Mouse (Mus musculus) midbrain, embryonic 15.5 days (tissue): ENCODE data around the gene 1700019N19Rik. TPM values are rescaled to one million over a fixed set of nuclear protein-coding genes. Genes with fewer than 3 reads are reported as not detected.

ENCODE experiments used
- ATAC-seq: fragments of 200-750 bp; cut with Nextera tagmentation; replicated peaks from 2 replicates; pipeline ENCODE4 v1.8.0; 2017; ENCODE audit warnings: moderate TSS enrichment
- H3K27ac ChIP-seq: fragments of 300-500 bp; sonication (generic); 2 replicates; pipeline ENCODE4 v1.5.1; 2015; ENCODE audit warnings: mild to moderate bottlenecking, inconsistent platforms
- H3K27me3 ChIP-seq: fragments of 300-500 bp; sonication (generic); replicated peaks from 2 replicates; pipeline ENCODE4 v1.6.1; 2015; ENCODE audit warnings: inconsistent platforms
- H3K36me3 ChIP-seq: fragments of 300-500 bp; sonication (generic); replicated peaks from 2 replicates; pipeline ENCODE4 v1.6.1; 2015; ENCODE audit warnings: inconsistent platforms
- H3K4me1 ChIP-seq: fragments of 300-500 bp; sonication (generic); 2 replicates; pipeline ENCODE4 v1.6.1; 2015; ENCODE audit warnings: inconsistent platforms
- H3K4me2 ChIP-seq: fragments of 300-500 bp; sonication (generic); 2 replicates; pipeline ENCODE4 v1.6.1; 2015; ENCODE audit warnings: inconsistent platforms, mild to moderate bottlenecking, moderate library complexity
- H3K4me3 ChIP-seq: fragments of 300-500 bp; sonication (generic); 2 replicates; pipeline ENCODE4 v1.5.1; 2015; ENCODE audit warnings: mild to moderate bottlenecking, inconsistent platforms
- H3K9ac ChIP-seq: fragments of 300-500 bp; sonication (generic); 2 replicates; pipeline ENCODE4 v1.6.1; 2015; ENCODE audit warnings: mild to moderate bottlenecking, inconsistent platforms
- H3K9me3 ChIP-seq: fragments of 300-500 bp; sonication (generic); 2 replicates; pipeline ENCODE4 v1.6.1; 2016; ENCODE audit warnings: inconsistent platforms
- WGBS: fragments of 180-500 bp; shearing (Covaris S2); methylation state at CpG from one replicate; pipeline ENCODE4 v1.1.7; 2015; ENCODE audit warnings: mixed read lengths; 5-methylcytosine and 5-hydroxymethylcytosine counted together
- polyA plus RNA-seq: library from polyadenylated mRNA; unstranded; fragments of >200 nt; fragmentation: Nextera tagmentation; extraction: Ambion mirVana; gene quantifications from 2 replicates; pipeline ENCODE4 v1.2.1, GENCODE M21; 2015

1700019N19Rik gene
- polyA plus RNA-seq, 1 experiment from 2014 or later: not detected

GRCm38 (mm10) chr19:58795114-58795669 lies 931 bp upstream of the 1700019N19Rik start:
- Histone ChIP-seq H3K9me3 (no peaks in the 10 kb centered on the region), H3K4me3 (no peak overlapping the region), H3K4me1 (peaks cover 6% of the 10 kb centered on the region; the same call in 1 of the 2 replicates), H3K4me2 (no peak overlapping the region), H3K36me3 (peaks cover 15% of the 10 kb centered on the region), H3K27ac (peak overlapping the region; percentile 32; the same call in 1 of the 2 replicates), H3K27me3 (no peaks in the 10 kb centered on the region), H3K9ac (no peak overlapping the region)
- peak; percentile 90 for ATAC-seq
- WGBS: 67% methylated on average over 12 of the region's 12 CpGs

- no peaks in the 10 kb centered on the region for H3K27me3 ChIP-seq
- H3K9me3 ChIP-seq: no peaks in the 10 kb centered on the region
- WGBS: 69% methylated on average over 11 of the region's 11 CpGs
- H3K36me3 ChIP-seq: no peaks in the 10 kb centered on the region
- peak overlapping the region; percentile 10 for H3K27ac ChIP-seq
- ATAC-seq: no peak; the same call in 1 of the 2 replicates
- no peaks in the 10 kb centered on the region; the same call in 1 of the 2 replicates for H3K4me1 ChIP-seq
- H3K4me2 ChIP-seq: no peak overlapping the region
- H3K9ac ChIP-seq: no peak overlapping the region
- no peak overlapping the region for H3K4me3 ChIP-seq
These were observed 5.1 kb downstream of the 1700019N19Rik start for GRCm38 (mm10) chr19:58789194-58789593.

DNA sequence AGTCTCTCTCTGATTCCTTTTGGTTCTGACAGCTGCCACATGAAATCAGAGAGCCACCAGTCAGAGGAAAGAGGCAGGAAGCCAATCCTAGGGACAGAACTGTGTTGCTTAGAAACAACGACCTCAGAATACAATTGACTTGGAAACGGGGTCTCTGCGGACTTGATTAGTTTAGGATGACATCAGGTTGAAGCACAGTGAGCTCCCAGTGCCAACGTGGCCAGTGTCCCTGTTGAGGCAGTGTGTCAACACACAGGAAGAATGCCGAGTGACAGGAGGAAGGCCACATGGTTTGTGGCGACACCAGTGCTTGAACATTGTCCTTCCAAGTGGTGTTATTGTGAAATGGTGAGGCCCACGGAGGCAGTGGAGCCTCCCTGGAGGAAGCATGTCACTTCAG lies 10.3 kb downstream of the 1700019N19Rik start:
- Histone ChIP-seq H3K9ac (no peak overlapping the region), H3K9me3 (no peaks in the 10 kb centered on the region), H3K27me3 (no peaks in the 10 kb centered on the region), H3K4me3 (no peak overlapping the region), H3K36me3 (no peaks in the 10 kb centered on the region), H3K4me1 (peaks cover 11% of the 10 kb centered on the region), H3K27ac (peak overlapping the region; percentile 60; the same call in 1 of the 2 replicates), H3K4me2 (no peak overlapping the region)
- ATAC-seq: peak; percentile 74
- 27% methylated on average over 7 of the region's 7 CpGs for WGBS

DNA sequence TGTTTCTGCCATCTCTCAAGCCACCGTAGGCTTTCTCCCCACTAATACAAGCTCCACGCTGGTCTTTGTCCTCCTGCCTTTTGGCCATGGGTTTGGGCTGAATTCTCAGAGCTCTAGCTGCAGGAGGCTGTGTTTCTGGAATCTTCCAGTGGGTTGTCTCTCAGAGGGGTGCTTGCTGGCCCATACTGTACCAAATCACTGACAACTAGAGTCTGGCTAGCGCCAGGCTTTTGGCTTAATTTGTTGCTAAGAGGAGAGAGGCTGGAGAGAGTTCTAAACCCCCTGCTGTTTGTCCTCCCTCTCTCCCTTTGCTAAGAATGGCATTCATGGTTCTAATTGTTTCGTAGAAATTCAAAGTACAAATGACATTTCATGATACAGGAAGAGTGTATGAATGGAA lies 12.7 kb downstream of the 1700019N19Rik start:
- Histone ChIP-seq H3K4me1 (peaks cover 11% of the 10 kb centered on the region), H3K27ac (peak overlapping the region; percentile 17; the same call in 1 of the 2 replicates)
- ATAC-seq: no peak

DNA sequence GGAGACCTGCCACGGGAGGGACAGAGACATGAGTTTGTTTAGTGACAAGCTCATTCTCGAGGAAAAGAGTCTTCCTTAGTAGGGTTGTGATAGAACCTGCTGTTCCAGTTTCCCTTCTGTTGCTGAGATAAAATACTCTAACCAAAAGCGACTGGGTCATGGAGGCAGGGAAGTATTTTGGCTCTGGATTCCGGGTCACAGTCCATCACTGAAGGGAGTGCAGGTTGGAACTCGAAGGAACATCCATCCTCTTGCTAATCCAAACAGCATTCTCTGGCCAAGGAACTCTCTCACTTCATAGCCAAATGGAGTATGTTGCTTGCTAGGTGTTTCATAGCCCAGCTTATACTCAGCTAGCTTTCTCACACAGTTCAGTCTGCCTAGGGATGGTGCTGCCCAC lies 17.8 kb downstream of the 1700019N19Rik start:
- Histone ChIP-seq H3K4me2 (no peak overlapping the region), H3K4me3 (no peak overlapping the region), H3K36me3 (no peaks in the 10 kb centered on the region), H3K27me3 (no peaks in the 10 kb centered on the region), H3K27ac (no peak overlapping the region), H3K4me1 (no peaks in the 10 kb centered on the region; the same call in 1 of the 2 replicates), H3K9me3 (no peaks in the 10 kb centered on the region), H3K9ac (no peak overlapping the region)
- 81% methylated on average over 5 of the region's 5 CpGs for WGBS
- no peak for ATAC-seq

More for the DNA sequence above, 12.7 kb downstream of the 1700019N19Rik start:
- Histone ChIP-seq H3K9ac (no peak overlapping the region), H3K4me2 (no peak overlapping the region), H3K9me3 (no peaks in the 10 kb centered on the region), H3K27me3 (no peaks in the 10 kb centered on the region), H3K36me3 (no peaks in the 10 kb centered on the region), H3K4me3 (no peak overlapping the region)
- WGBS: 24% methylated on average over 4 of the region's 4 CpGs

DNA sequence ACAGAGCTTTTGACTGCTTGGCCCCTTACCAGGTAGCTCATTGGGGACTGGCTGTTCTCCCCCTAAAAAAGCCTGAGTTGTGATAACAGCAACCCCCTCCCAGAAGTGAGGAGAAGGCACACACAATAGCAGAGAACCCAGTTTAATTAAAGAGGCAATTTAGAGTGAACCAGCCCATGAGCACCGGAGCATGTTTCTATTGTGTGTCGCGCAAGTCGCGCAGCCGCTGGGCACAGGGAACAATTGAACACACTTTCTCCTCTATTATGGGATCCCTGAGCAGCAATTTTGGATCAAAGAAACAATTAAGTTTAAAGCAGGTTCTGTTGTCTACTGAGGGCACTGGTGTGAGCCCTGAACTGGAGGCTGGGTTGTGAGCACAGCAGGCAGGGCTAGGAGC lies 26.9 kb downstream of the 1700019N19Rik start:
- H3K36me3 ChIP-seq: no peaks in the 10 kb centered on the region
- 22% methylated on average over 6 of the region's 6 CpGs for WGBS
- H3K4me3 ChIP-seq: no peak overlapping the region
- no peak overlapping the region for H3K9ac ChIP-seq
- no peak overlapping the region for H3K4me2 ChIP-seq
- H3K27ac ChIP-seq: no peak overlapping the region
- no peaks in the 10 kb centered on the region for H3K9me3 ChIP-seq
- H3K27me3 ChIP-seq: no peaks in the 10 kb centered on the region; the same call in 1 of the 2 replicates
- no peak for ATAC-seq
- no peaks in the 10 kb centered on the region for H3K4me1 ChIP-seq

- ATAC-seq: peak; percentile 74
- Histone ChIP-seq H3K27me3 (no peaks in the 10 kb centered on the region; the same call in 1 of the 2 replicates), H3K36me3 (no peaks in the 10 kb centered on the region), H3K4me3 (no peak overlapping the region), H3K4me2 (no peak overlapping the region; the same call in 1 of the 2 replicates), H3K9me3 (no peaks in the 10 kb centered on the region), H3K9ac (no peak overlapping the region), H3K4me1 (no peaks in the 10 kb centered on the region), H3K27ac (no peak overlapping the region)
- 17% methylated on average over 12 of the region's 12 CpGs for WGBS
These were observed 31.3 kb downstream of the 1700019N19Rik start for GRCm38 (mm10) chr19:58762848-58763541.

DNA sequence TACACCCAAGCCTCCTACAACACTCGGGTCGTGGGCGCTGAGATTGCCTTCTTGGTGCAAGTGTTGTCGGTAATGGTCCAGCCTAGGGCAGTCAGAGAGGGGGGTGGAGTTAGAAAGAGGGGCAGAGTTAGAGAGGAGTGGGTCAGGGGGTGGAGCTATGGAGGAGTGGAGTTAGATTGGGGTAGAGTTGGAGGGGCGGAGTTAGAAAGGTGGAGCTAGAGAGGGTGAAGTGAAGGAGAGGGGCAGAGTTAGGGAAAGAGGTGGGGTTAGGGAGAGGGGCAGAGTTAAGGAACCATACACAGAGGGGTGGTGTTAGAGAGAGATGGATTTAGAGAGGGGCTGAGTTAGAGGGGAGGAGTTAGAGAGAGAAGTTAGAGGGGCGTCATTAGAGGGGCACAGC lies 31.9 kb downstream of the 1700019N19Rik start:
- Histone ChIP-seq H3K4me3 (no peak overlapping the region), H3K36me3 (no peaks in the 10 kb centered on the region), H3K27ac (no peak overlapping the region), H3K4me1 (no peaks in the 10 kb centered on the region), H3K9ac (no peak overlapping the region), H3K4me2 (no peak overlapping the region), H3K9me3 (no peaks in the 10 kb centered on the region), H3K27me3 (no peaks in the 10 kb centered on the region; the same call in 1 of the 2 replicates)
- 0 out of 2 replicates have a peak, but pooled peaks have one; percentile 30 for ATAC-seq
- WGBS: 28% methylated on average over 6 of the region's 6 CpGs

DNA sequence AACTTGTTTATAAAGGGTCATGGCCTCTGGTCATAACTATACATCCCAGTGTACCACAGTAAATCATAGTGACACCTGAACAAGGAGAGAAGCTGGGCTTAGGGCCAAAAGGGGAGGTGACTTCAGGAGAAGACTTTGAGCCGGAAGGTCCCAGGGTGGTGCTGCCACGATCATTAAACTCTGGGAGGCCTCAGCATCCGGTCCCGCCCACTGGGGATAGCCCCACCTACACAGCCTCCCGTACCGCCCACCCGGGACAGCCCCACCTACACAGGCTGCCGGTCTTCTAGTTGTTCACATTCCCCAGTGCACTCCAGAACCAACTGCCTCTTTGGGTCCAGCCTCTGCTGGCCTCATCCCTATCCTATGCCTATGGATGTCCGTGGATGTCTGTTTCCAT lies 34.8 kb downstream of the 1700019N19Rik start, which contains the start of gene Pnliprp2:
Gene Pnliprp2, plus strand, starts transcription at position 297 of the 400 bp plus-strand sequence.
- no peaks in the 10 kb centered on the region for H3K9me3 ChIP-seq
- H3K36me3 ChIP-seq: no peaks in the 10 kb centered on the region
- H3K9ac ChIP-seq: no peak within 1 kb of the TSS
- H3K27ac ChIP-seq: no peak within 1 kb of the TSS
- H3K4me2 ChIP-seq: no peak within 1 kb of the TSS
- H3K4me1 ChIP-seq: no peaks in the 10 kb centered on the region
- ATAC-seq: no peak
- 77% methylated on average over 9 of the region's 9 CpGs for WGBS
- H3K27me3 ChIP-seq: no peaks in the 10 kb centered on the region; the same call in 1 of the 2 replicates
- H3K4me3 ChIP-seq: no peak within 1 kb of the TSS

DNA sequence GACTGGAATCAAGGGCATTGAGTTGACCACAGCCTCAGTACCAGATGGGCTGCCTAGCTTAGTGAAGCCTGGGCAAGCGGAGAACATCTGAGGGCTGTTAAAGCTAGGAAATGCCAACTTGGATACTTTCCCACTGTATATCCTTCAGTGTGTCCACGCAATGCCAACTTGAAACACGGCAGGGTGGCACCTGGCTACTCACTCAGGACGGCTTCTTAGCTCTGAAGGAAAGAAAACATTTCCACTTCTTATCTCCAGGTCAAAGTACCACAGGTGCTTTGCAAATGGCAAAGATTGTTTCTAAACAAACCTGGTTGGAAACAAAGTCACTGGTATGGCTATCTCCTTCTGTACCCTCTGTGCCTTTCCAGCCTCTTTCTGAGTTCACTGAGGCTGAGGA lies 35.4 kb downstream of the 1700019N19Rik start:
- no peaks in the 10 kb centered on the region for H3K9me3 ChIP-seq
- no peak overlapping the region for H3K27ac ChIP-seq
- no peak overlapping the region for H3K9ac ChIP-seq
- H3K36me3 ChIP-seq: no peaks in the 10 kb centered on the region
- H3K4me3 ChIP-seq: no peak overlapping the region
- no peaks in the 10 kb centered on the region for H3K4me1 ChIP-seq
- WGBS: 94% methylated on average over 4 of the region's 4 CpGs
- ATAC-seq: no peak
- H3K27me3 ChIP-seq: no peaks in the 10 kb centered on the region; the same call in 1 of the 2 replicates
- no peak overlapping the region for H3K4me2 ChIP-seq

GRCm38 (mm10) chr19:58751504-58751903 lies 42.8 kb downstream of the 1700019N19Rik start:
- no peak overlapping the region for H3K4me3 ChIP-seq
- no peaks in the 10 kb centered on the region for H3K4me1 ChIP-seq
- WGBS: 73% methylated on average over 2 of the region's 2 CpGs
- no peaks in the 10 kb centered on the region for H3K36me3 ChIP-seq
- no peak for ATAC-seq
- H3K27ac ChIP-seq: no peak overlapping the region
- H3K4me2 ChIP-seq: no peak overlapping the region
- no peaks in the 10 kb centered on the region for H3K9me3 ChIP-seq
- H3K9ac ChIP-seq: no peak overlapping the region
- H3K27me3 ChIP-seq: no peaks in the 10 kb centered on the region

DNA sequence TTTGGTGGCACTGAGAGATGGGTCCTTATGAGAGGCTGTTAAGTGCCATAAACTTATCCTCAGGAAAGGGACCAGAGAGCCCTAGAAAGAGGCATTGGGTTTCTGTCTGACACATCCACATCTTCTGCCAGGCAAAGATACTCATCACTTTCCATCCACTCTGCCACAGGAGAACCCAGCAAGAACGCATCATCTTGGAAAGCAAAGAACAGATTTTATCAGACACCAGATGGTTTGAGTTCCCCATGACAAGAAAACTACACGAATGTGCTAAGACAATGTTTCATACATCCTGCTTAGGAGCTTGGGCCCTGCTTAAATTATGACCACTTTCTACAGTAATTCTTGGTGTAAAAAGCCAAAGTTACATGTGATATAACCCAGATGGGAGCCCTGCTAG lies 43.4 kb downstream of the 1700019N19Rik start:
- no peak overlapping the region for H3K9ac ChIP-seq
- ATAC-seq: no peak
- H3K4me3 ChIP-seq: no peak overlapping the region
- H3K9me3 ChIP-seq: no peaks in the 10 kb centered on the region
- 88% methylated on average over 2 of the region's 2 CpGs for WGBS
- H3K27ac ChIP-seq: no peak overlapping the region
- no peaks in the 10 kb centered on the region for H3K4me1 ChIP-seq
- no peak overlapping the region for H3K4me2 ChIP-seq
- H3K36me3 ChIP-seq: no peaks in the 10 kb centered on the region
- no peaks in the 10 kb centered on the region for H3K27me3 ChIP-seq
